Mouse (Mus musculus): Measurements from ENCODE around the gene Ube2cbp. TPM values are rescaled to one million over a fixed set of nuclear protein-coding genes. Genes with fewer than 3 reads are reported as not detected.

The Ube2cbp gene
- polyA plus RNA-seq, 1 experiment from 2014 or later, result 8.0 TPM

- Histone ChIP-seq H3K4me3 (no peak overlapping the region), H3K9me3 (no peaks in the 10 kb centered on the region), H3K36me3 (replicated peaks) (no peaks in the 10 kb centered on the region), H3K4me1 (peaks cover 28% of the 10 kb centered on the region), H3K27me3 (ENCODE audit: poor library complexity, severe bottlenecking) (no peaks in the 10 kb centered on the region), H3K27ac (peak overlapping the region; percentile 68)
- no peak for DNase-seq (ENCODE audit: extremely low spot score, low spot score)
- WGBS, result 64% methylated on average over 5 of the region's 5 CpGs
These were observed 166.6 kb downstream of the Ube2cbp start for GRCm38 (mm10) chr9:86298131-86298530.

- 0 out of 2 replicates have a peak overlapping the region, but pooled peaks have one; percentile 15 for H3K27ac ChIP-seq
- DNase-seq (ENCODE audit: extremely low spot score, low spot score), result no peak
- no peaks in the 10 kb centered on the region for H3K36me3 ChIP-seq (replicated peaks)
These were observed 167.8 kb downstream of the Ube2cbp start for GRCm38 (mm10) chr9:86296683-86297638.

DNA sequence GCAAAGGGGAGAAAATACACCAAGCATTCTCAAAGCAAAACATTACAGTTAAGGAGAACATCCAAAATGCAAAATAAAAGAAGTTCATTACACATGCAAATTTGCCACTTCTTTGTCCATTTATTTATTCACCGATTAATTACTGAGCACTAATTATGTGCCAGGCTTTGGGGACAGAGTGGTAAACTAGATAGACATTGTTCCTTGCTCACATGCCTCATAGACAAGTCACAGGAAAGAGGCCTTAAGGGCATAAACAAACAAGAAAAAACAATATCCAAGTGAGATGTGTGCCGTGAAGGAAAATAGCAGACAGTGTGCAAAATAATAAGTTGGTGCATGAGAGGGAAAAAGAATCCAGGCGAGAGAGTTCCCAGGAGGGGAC is 177.2 kb downstream of the Ube2cbp start:
- Histone ChIP-seq H3K36me3 (replicated peaks) (no peaks in the 10 kb centered on the region; the same call in 1 of the 2 replicates), H3K27ac (no peak overlapping the region), H3K9me3 (peaks cover 14% of the 10 kb centered on the region), H3K4me1 (peaks cover 12% of the 10 kb centered on the region), H3K4me3 (no peak overlapping the region), H3K27me3 (ENCODE audit: poor library complexity, severe bottlenecking) (no peaks in the 10 kb centered on the region)
- WGBS, result 80% methylated on average over 3 of the region's 3 CpGs
- no peak for DNase-seq (ENCODE audit: extremely low spot score, low spot score)

More at GRCm38 (mm10) chr9:86296683-86297638, 167.8 kb downstream of the Ube2cbp start:
- no peak overlapping the region for H3K4me3 ChIP-seq
- H3K27me3 ChIP-seq (ENCODE audit: poor library complexity, severe bottlenecking), result no peaks in the 10 kb centered on the region
- no peaks in the 10 kb centered on the region for H3K9me3 ChIP-seq
- WGBS, result 81% methylated on average over 8 of the region's 8 CpGs
- H3K4me1 ChIP-seq, result peaks cover 28% of the 10 kb centered on the region

- Histone ChIP-seq H3K36me3 (replicated peaks) (no peaks in the 10 kb centered on the region; the same call in 1 of the 2 replicates), H3K27me3 (ENCODE audit: poor library complexity, severe bottlenecking) (no peaks in the 10 kb centered on the region), H3K4me1 (peaks cover 12% of the 10 kb centered on the region), H3K4me3 (no peak overlapping the region), H3K27ac (0 out of 2 replicates have a peak overlapping the region, but pooled peaks have one; percentile 2), H3K9me3 (peaks cover 14% of the 10 kb centered on the region)
- 88% methylated on average over 2 of the region's 2 CpGs for WGBS
- DNase-seq (ENCODE audit: extremely low spot score, low spot score), result no peak
These were observed 177.8 kb downstream of the Ube2cbp start for GRCm38 (mm10) chr9:86286830-86287569.

DNA sequence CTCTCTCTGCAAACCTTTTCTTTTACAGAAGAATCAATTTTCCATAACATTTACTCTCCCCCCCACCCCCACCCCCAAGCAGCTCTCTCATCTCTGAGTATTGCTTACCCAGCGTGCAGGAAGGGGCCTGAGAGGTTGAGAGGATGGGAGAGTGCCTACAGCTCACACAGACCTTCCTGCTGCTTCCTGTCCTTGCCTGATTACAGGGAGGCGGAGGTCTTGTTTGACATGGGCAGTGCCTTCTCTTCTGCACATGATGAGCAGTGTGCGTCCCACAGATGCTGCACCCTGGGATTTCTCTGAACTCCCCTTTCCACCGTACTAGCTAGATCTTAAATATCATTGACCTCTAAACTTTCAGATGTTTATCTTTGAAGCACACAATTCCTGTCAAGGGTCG is 182.2 kb downstream of the Ube2cbp start:
- Histone ChIP-seq H3K27ac (no peak overlapping the region), H3K4me1 (peaks cover 8% of the 10 kb centered on the region; the same call in 1 of the 2 replicates), H3K4me3 (no peak overlapping the region), H3K27me3 (ENCODE audit: poor library complexity, severe bottlenecking) (no peaks in the 10 kb centered on the region), H3K36me3 (replicated peaks) (no peaks in the 10 kb centered on the region; the same call in 1 of the 2 replicates), H3K9me3 (peaks cover 14% of the 10 kb centered on the region)
- no peak for DNase-seq (ENCODE audit: extremely low spot score, low spot score)
- WGBS, result 85% methylated on average over 5 of the region's 5 CpGs

DNA sequence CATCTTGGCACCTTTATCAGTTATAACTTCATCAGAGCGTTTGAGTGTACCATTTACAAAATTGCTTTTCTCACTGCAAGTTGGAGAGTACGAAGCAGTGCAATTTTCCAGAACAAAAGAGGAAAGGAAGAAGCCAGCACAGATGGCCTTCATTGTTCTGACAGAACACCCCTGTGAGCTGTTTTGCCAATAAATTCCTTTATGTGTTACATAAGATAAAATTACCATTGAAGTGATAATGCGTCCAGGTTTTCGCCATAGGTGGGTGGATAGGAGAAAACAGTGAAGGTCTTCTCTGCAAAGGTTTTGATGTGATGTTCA is 183.6 kb downstream of the Ube2cbp start:
- WGBS, result 83% methylated on average over 4 of the region's 4 CpGs
- Histone ChIP-seq H3K36me3 (replicated peaks) (no peaks in the 10 kb centered on the region; the same call in 1 of the 2 replicates), H3K9me3 (peaks cover 14% of the 10 kb centered on the region), H3K27me3 (ENCODE audit: poor library complexity, severe bottlenecking) (no peaks in the 10 kb centered on the region), H3K4me1 (peaks cover 5% of the 10 kb centered on the region; the same call in 1 of the 2 replicates), H3K4me3 (no peak overlapping the region), H3K27ac (no peak overlapping the region)
- no peak for DNase-seq (ENCODE audit: extremely low spot score, low spot score)

- H3K27me3 ChIP-seq (ENCODE audit: poor library complexity, severe bottlenecking), result no peaks in the 10 kb centered on the region
- H3K27ac ChIP-seq, result no peak overlapping the region
- H3K4me1 ChIP-seq, result peaks cover 5% of the 10 kb centered on the region; the same call in 1 of the 2 replicates
- no peak for DNase-seq (ENCODE audit: extremely low spot score, low spot score)
- no peaks in the 10 kb centered on the region; the same call in 1 of the 2 replicates for H3K36me3 ChIP-seq (replicated peaks)
- peaks cover 11% of the 10 kb centered on the region for H3K9me3 ChIP-seq
- H3K4me3 ChIP-seq, result no peak overlapping the region
- WGBS, result 92% methylated on average over 10 of the region's 10 CpGs
These were observed 184.1 kb downstream of the Ube2cbp start for GRCm38 (mm10) chr9:86280461-86281146.

DNA sequence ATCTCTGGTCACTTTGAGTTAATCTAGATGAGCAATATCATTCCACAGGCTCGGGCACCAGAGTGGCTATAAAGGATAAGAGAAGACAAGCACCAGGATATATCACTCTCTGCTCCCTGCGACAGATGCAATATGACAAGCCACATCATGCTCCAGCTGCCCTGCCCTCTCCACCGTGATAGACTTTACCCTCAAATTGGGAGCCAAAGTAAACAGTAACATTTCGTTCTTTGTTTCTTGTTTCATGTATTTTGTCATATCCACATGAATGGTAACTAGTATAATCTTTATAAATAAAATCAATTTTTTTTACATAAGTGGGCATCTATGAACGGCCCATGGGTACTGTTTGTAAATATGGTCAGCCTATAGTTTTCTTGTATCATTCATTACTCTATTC is 195.2 kb downstream of the Ube2cbp start:
- 92% methylated on average over 5 of the region's 5 CpGs for WGBS

DNA sequence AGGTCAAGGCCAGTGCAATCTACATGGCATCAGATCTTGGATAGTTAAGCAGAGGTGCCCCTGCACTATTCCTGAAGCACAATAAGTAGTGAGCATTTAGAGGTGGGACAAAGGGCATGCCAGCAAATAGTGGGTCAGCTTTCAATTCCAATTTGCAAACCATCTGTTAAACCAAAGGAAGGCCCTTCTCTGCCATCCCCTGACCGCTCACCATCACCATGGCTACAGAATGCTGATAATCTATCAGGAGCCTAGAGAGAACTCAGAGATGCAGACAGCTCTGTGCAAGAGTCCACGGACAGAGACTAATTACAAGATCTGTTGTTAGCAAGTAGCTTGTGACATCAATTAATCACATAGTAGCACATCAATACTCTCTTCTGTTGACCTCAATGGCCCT is 198.1 kb downstream of the Ube2cbp start:
- DNase-seq (ENCODE audit: extremely low spot score, low spot score), result no peak
- Histone ChIP-seq H3K27me3 (ENCODE audit: poor library complexity, severe bottlenecking) (no peaks in the 10 kb centered on the region), H3K36me3 (replicated peaks) (no peaks in the 10 kb centered on the region), H3K4me1 (peaks cover 8% of the 10 kb centered on the region), H3K9me3 (no peaks in the 10 kb centered on the region), H3K4me3 (no peak overlapping the region), H3K27ac (no peak overlapping the region)
- WGBS, result 62% methylated on average over 2 of the region's 2 CpGs

More for the DNA sequence above, 195.2 kb downstream of the Ube2cbp start:
- DNase-seq (ENCODE audit: extremely low spot score, low spot score), result no peak
- Histone ChIP-seq H3K27me3 (ENCODE audit: poor library complexity, severe bottlenecking) (no peaks in the 10 kb centered on the region), H3K36me3 (replicated peaks) (no peaks in the 10 kb centered on the region), H3K9me3 (no peaks in the 10 kb centered on the region), H3K27ac (no peak overlapping the region), H3K4me3 (no peak overlapping the region), H3K4me1 (peaks cover 8% of the 10 kb centered on the region)

Other genes with a start within 250 kb of the Ube2cbp start
- gene Dop1a, start 2.2 kb upstream of the Ube2cbp start, polyA plus RNA-seq (2016; fragmentation: Nextera tagmentation; extraction: Ambion mirVana), result 9.2 and 9.8 TPM in 2 replicates
- 34.2 and 34.6 TPM in 2 replicates for gene Pgm3, start 106.9 kb upstream of the Ube2cbp start, polyA plus RNA-seq (2016; fragmentation: Nextera tagmentation; extraction: Ambion mirVana)
- 3.9 and 4.1 TPM in 2 replicates for gene Rwdd2a, start 107.0 kb upstream of the Ube2cbp start, polyA plus RNA-seq (2016; fragmentation: Nextera tagmentation; extraction: Ambion mirVana)
- gene Me1, start 231.0 kb upstream of the Ube2cbp start, polyA plus RNA-seq (2016; fragmentation: Nextera tagmentation; extraction: Ambion mirVana), result 8.1 and 9.1 TPM in 2 replicates

Measured in forebrain, embryonic 10.5 days (tissue).